Mouse (Mus musculus) testis, adult 2 months (tissue): ENCODE results near the gene Gkn3. TPM values are rescaled to one million over a fixed set of nuclear protein-coding genes. Genes with fewer than 3 reads are reported as not detected.

Experiments
- H3K27ac ChIP-seq: fragments of 200-500 bp; 2 replicates; pipeline ENCODE4 v1.5.1; 2012; ENCODE audit warnings: low read depth, low read length; ENCODE audit not compliant: control insufficient read depth, insufficient read depth
- H3K27me3 ChIP-seq: fragments of 200-500 bp; 2 replicates; pipeline ENCODE4 v1.6.1; 2012; ENCODE audit warnings: mild to moderate bottlenecking, low read length, moderate library complexity; ENCODE audit not compliant: control insufficient read depth, insufficient read depth
- H3K36me3 ChIP-seq: fragments of 200-500 bp; 2 replicates; pipeline ENCODE4 v1.6.1; 2012; ENCODE audit warnings: mild to moderate bottlenecking, low read length; ENCODE audit not compliant: control insufficient read depth, insufficient read depth
- H3K4me1 ChIP-seq: fragments of 200-500 bp; 2 replicates; pipeline ENCODE4 v1.6.1; 2012; ENCODE audit warnings: low read length; ENCODE audit not compliant: control insufficient read depth, insufficient read depth
- H3K4me3 ChIP-seq: fragments of 200-500 bp; 2 replicates; pipeline ENCODE4 v1.5.1; 2012; ENCODE audit warnings: low read depth, mild to moderate bottlenecking, low read length, moderate library complexity, mixed read lengths; ENCODE audit not compliant: control insufficient read depth
- CTCF ChIP-seq: fragments of 200-500 bp; IDR thresholded peaks from 2 replicates; pipeline ENCODE4 v1.5.1; 2012; ENCODE audit warnings: low read depth, mild to moderate bottlenecking, inconsistent platforms, low read length, moderate library complexity; ENCODE audit not compliant: control insufficient read depth, insufficient read depth, insufficient replicate concordance
- POLR2A ChIP-seq: fragments of 200-500 bp; IDR thresholded peaks from 2 replicates; pipeline ENCODE4 v1.6.1; 2012; ENCODE audit warnings: low read depth, mild to moderate bottlenecking, inconsistent platforms, low read length, moderate library complexity; ENCODE audit not compliant: control insufficient read depth
- polyA plus RNA-seq: library from polyadenylated mRNA; depleted of rRNA; stranded (reverse); fragments of >200 nt; gene quantifications from 2 replicates; pipeline ENCODE4 v1.2.3, GENCODE M21; 2012; rRNA removed

Gene Gkn3
- 0.34 and 0.42 TPM in 2 replicates for polyA plus RNA-seq

- Histone ChIP-seq H3K4me3 (no peak within 1 kb of the TSS), H3K27me3 (no peaks in the 10 kb centered on the region), H3K4me1 (no peaks in the 10 kb centered on the region; the same call in 1 of the 2 replicates), H3K36me3 (no peaks in the 10 kb centered on the region), H3K27ac (no peak within 1 kb of the TSS)
- no peak for TF ChIP-seq POLR2A
- TF ChIP-seq CTCF = no peak
Observed at GRCm38 (mm10) chr6:87388877-87389276, at the start of gene Gkn3. Gene Gkn3, minus strand, starts transcription at chr6:87388935.

GRCm38 (mm10) chr6:87436745-87437144 is 48.0 kb upstream of the Gkn3 start:
- no peak overlapping the region for H3K4me3 ChIP-seq
- H3K36me3 ChIP-seq = no peaks in the 10 kb centered on the region
- no peak for TF ChIP-seq CTCF
- TF ChIP-seq POLR2A = no peak
- no peak overlapping the region for H3K27ac ChIP-seq
- no peaks in the 10 kb centered on the region for H3K27me3 ChIP-seq
- H3K4me1 ChIP-seq = no peaks in the 10 kb centered on the region

- H3K27ac ChIP-seq = no peak overlapping the region
- no peak overlapping the region for H3K4me3 ChIP-seq
- no peaks in the 10 kb centered on the region for H3K27me3 ChIP-seq
- TF ChIP-seq POLR2A (no peak), CTCF (no peak)
- no peaks in the 10 kb centered on the region for H3K4me1 ChIP-seq
- H3K36me3 ChIP-seq = no peaks in the 10 kb centered on the region
Observed at GRCm38 (mm10) chr6:87435791-87436190, 47.1 kb upstream of the Gkn3 start.

GRCm38 (mm10) chr6:87428487-87429044 is 39.8 kb upstream of the Gkn3 start, which contains the start of gene Bmp10:
Gene Bmp10, plus strand, starts transcription at chr6:87428994.
- Histone ChIP-seq H3K27me3 (no peaks in the 10 kb centered on the region), H3K4me3 (no peak within 1 kb of the TSS)
- TF ChIP-seq POLR2A (no peak), CTCF (no peak)

GRCm38 (mm10) chr6:87427616-87428015 is 38.9 kb upstream of the Gkn3 start:
- TF ChIP-seq CTCF = no peak
- no peak for TF ChIP-seq POLR2A
- no peaks in the 10 kb centered on the region for H3K36me3 ChIP-seq
- H3K27ac ChIP-seq = no peak overlapping the region
- no peak overlapping the region for H3K4me3 ChIP-seq
- H3K27me3 ChIP-seq = no peaks in the 10 kb centered on the region
- H3K4me1 ChIP-seq = no peaks in the 10 kb centered on the region; the same call in 1 of the 2 replicates

More at GRCm38 (mm10) chr6:87428487-87429044, 39.8 kb upstream of the Gkn3 start, which contains the start of gene Bmp10:
- Histone ChIP-seq H3K36me3 (no peaks in the 10 kb centered on the region), H3K4me1 (no peaks in the 10 kb centered on the region; the same call in 1 of the 2 replicates), H3K27ac (no peak within 1 kb of the TSS)

- TF ChIP-seq POLR2A (no peak), CTCF (no peak)
- Histone ChIP-seq H3K36me3 (no peaks in the 10 kb centered on the region), H3K27me3 (no peaks in the 10 kb centered on the region), H3K4me3 (no peak overlapping the region), H3K27ac (no peak overlapping the region), H3K4me1 (no peaks in the 10 kb centered on the region; the same call in 1 of the 2 replicates)
Observed at GRCm38 (mm10) chr6:87426954-87427353, 38.2 kb upstream of the Gkn3 start.

GRCm38 (mm10) chr6:87424037-87424816 is 35.5 kb upstream of the Gkn3 start:
- H3K27me3 ChIP-seq = no peaks in the 10 kb centered on the region
- H3K27ac ChIP-seq = no peak overlapping the region
- no peaks in the 10 kb centered on the region; the same call in 1 of the 2 replicates for H3K4me1 ChIP-seq
- no peaks in the 10 kb centered on the region for H3K36me3 ChIP-seq
- TF ChIP-seq POLR2A (no peak), CTCF (no peak)
- no peak overlapping the region for H3K4me3 ChIP-seq
